Mouse (Mus musculus) liver, adult 2 months (tissue): ENCODE data around the gene Hadh. TPM values are rescaled to one million over a fixed set of nuclear protein-coding genes. Genes with fewer than 3 reads are reported as not detected.

Source experiments
- DNase-seq: peaks from one replicate; pipeline ENCODE4 v3.0.0-alpha.2; 2011; ENCODE audit warnings: low read depth, low spot score; ENCODE audit errors: extremely low read depth
- H3K27ac ChIP-seq: fragments of 200-500 bp; replicated peaks from 2 replicates; pipeline ENCODE4 v1.5.1; 2012; ENCODE audit warnings: low read depth, mild to moderate bottlenecking, control low read depth, inconsistent platforms, low read length; ENCODE audit not compliant: insufficient read depth
- H3K27me3 ChIP-seq: fragments of 200-500 bp; 2 replicates; pipeline ENCODE4 v1.6.1; 2012; ENCODE audit warnings: mild to moderate bottlenecking, moderate library complexity, low read length, inconsistent platforms; ENCODE audit not compliant: control insufficient read depth, insufficient read depth
- H3K36me3 ChIP-seq: fragments of 200-500 bp; 2 replicates; pipeline ENCODE4 v1.6.1; 2012; ENCODE audit warnings: low read length, inconsistent platforms; ENCODE audit not compliant: control insufficient read depth, insufficient read depth
- H3K4me1 ChIP-seq: fragments of 200-500 bp; 2 replicates; pipeline ENCODE4 v1.6.1; 2011; ENCODE audit warnings: low read length; ENCODE audit not compliant: control insufficient read depth, insufficient read depth
- H3K4me3 ChIP-seq: fragments of 200-500 bp; 2 replicates; pipeline ENCODE4 v1.5.1; 2011; ENCODE audit warnings: low read depth, mild to moderate bottlenecking, control low read depth, low read length, moderate library complexity; ENCODE audit not compliant: insufficient read depth
- H3K79me2 ChIP-seq: fragments of 200-500 bp; 2 replicates; pipeline ENCODE4 v1.6.1; 2012; ENCODE audit warnings: inconsistent platforms, mild to moderate bottlenecking, low read length, moderate library complexity; ENCODE audit not compliant: control insufficient read depth, insufficient read depth
- H3K9ac ChIP-seq: fragments of 200-500 bp; 2 replicates; pipeline ENCODE4 v1.6.1; 2012; ENCODE audit warnings: low read depth, mild to moderate bottlenecking, control low read depth, inconsistent platforms, low read length
- CTCF ChIP-seq: fragments of 200-500 bp; IDR thresholded peaks from 2 replicates; pipeline ENCODE4 v1.5.1; 2011; ENCODE audit warnings: low read depth, low read length, control low read depth
- POLR2A ChIP-seq: fragments of 200-500 bp; IDR thresholded peaks from 2 replicates; pipeline ENCODE4 v1.6.1; 2011; ENCODE audit warnings: low read length, control low read depth; ENCODE audit not compliant: insufficient read depth; ENCODE audit errors: extremely low read depth
- WGBS: fragments of 180-500 bp; shearing (Covaris S2); methylation state at CpG from one replicate; pipeline ENCODE4 v1.1.7; 2018; 5-methylcytosine and 5-hydroxymethylcytosine counted together
- polyA plus RNA-seq: library from polyadenylated mRNA; depleted of rRNA; stranded (reverse); fragments of >200 nt; gene quantifications from 2 replicates; pipeline ENCODE4 v1.2.3, GENCODE M21; 2012
- total RNA-seq: library from RNA; depleted of rRNA; stranded (reverse); fragments of >200 nt; gene quantifications from 2 replicates; pipeline ENCODE4 v1.2.3, GENCODE M21; 2014

Hadh gene
- total and polyA plus RNA-seq, 2 experiments, result 302 to 366 TPM

DNA sequence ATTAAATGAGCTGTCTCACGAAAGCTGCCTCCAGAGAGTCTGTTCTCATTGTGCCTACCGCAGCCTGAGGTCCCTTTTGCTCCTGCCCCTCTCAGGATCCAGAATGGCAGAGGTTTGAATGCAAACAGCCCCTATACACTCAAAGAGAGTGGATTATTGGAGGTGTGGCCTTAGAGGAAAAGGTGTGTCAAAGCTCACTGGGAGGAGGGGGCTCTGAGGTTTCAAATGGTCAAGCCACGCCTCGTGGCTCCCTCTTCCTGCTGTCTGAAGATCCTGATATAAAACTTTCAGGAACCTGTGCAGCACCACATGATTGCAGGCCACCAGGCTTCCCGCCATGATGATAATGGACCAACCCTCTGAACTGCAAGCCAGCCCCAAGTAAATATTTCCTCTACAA, 24.1 kb downstream of the Hadh start:
- peaks cover 23% of the 10 kb centered on the region; the same call in 1 of the 2 replicates for H3K36me3 ChIP-seq
- peaks cover 21% of the 10 kb centered on the region; the same call in 1 of the 2 replicates for H3K79me2 ChIP-seq
- no peak overlapping the region for H3K9ac ChIP-seq
- DNase-seq, result no peak
- 77% methylated on average over 5 of the region's 5 CpGs for WGBS
- no peak overlapping the region for H3K27ac ChIP-seq
- H3K4me1 ChIP-seq, result peaks cover 21% of the 10 kb centered on the region
- no peak overlapping the region for H3K4me3 ChIP-seq
- no peak for TF ChIP-seq CTCF
- TF ChIP-seq POLR2A, result no peak
- no peaks in the 10 kb centered on the region for H3K27me3 ChIP-seq

DNA sequence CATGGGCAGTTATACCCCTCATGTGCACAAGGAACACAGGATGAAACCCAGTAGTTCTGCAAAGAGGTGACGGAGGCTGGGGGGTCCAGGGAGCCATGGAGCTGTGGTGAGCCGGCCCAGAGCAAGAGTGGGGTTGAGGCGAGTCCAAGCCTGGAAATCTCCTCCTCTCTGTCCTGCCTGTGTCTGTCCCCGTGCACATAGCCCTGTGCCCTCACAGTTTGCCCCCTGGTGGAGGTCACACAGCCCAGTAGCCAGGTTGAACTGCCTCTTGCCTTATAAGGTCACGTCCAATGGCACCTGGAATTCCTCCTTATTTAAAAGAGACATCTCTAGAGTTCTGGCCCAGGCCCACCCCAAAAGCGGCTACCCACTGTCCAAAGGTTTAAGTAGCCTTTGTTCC, 24.5 kb downstream of the Hadh start:
- H3K79me2 ChIP-seq, result peaks cover 18% of the 10 kb centered on the region; the same call in 1 of the 2 replicates
- H3K9ac ChIP-seq, result no peak overlapping the region
- no peak overlapping the region; the same call in 1 of the 2 replicates for H3K27ac ChIP-seq
- 52% methylated on average over 6 of the region's 6 CpGs for WGBS
- peaks cover 21% of the 10 kb centered on the region for H3K4me1 ChIP-seq
- no peak overlapping the region for H3K4me3 ChIP-seq
- TF ChIP-seq POLR2A (no peak), CTCF (peak; percentile 51)
- peaks cover 23% of the 10 kb centered on the region; the same call in 1 of the 2 replicates for H3K36me3 ChIP-seq
- H3K27me3 ChIP-seq, result no peaks in the 10 kb centered on the region
- DNase-seq, result peak; percentile 72

GRCm38 (mm10) chr3:131246579-131247046, 25.3 kb downstream of the Hadh start:
- peaks cover 29% of the 10 kb centered on the region for H3K36me3 ChIP-seq
- DNase-seq, result peak; percentile 94
- peak overlapping the region; percentile 89 for H3K27ac ChIP-seq

DNA sequence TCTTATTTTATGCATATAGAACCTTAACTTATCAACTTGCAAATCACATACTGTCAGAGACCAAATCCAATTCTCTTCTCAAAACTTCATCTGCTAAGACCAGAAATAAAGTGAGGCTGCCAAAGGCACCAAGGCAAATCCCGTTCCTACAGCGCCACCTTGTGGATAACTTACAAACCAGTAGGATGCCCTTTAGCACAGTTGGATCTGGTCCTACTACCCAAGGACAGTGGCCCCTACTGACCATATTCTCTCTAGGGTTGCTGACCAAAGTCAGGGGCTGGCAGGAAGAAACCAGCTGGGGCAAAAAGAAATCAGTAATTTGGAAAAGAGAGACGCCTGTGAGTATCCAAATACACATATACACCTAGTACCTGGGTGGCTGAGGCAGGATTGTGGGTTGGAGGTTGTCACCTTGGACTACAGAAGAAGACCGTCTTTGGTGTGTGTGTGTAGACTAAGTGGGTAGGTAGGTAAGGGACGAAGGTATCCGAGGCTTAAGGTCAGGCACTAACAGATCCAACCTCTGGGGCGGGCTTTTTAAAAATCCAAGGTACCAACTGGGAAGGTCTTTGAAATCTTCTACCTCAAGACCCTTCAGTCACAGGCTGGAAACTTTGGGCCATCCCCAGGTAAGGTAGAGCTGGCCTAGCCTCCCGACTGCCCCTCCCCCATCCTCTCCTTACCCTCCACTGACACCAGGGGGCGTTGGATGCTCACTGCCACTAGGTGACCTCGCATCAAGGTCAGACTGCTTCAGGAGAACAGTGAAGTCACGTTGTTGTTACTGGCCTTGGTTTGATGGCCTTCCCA, 25.9 kb downstream of the Hadh start:
- peaks cover 21% of the 10 kb centered on the region for H3K4me1 ChIP-seq
- peak overlapping the region; percentile 89 for H3K27ac ChIP-seq
- WGBS, result 28% methylated on average over 11 of the region's 11 CpGs
- DNase-seq, result peak; percentile 79
- H3K36me3 ChIP-seq, result peaks cover 32% of the 10 kb centered on the region
- H3K9ac ChIP-seq, result no peak overlapping the region
- TF ChIP-seq POLR2A, result no peak
- peak; percentile 89 for TF ChIP-seq CTCF
- peaks cover 6% of the 10 kb centered on the region; the same call in 1 of the 2 replicates for H3K79me2 ChIP-seq
- no peaks in the 10 kb centered on the region for H3K27me3 ChIP-seq
- H3K4me3 ChIP-seq, result no peak overlapping the region

More at GRCm38 (mm10) chr3:131246579-131247046, 25.3 kb downstream of the Hadh start:
- Histone ChIP-seq H3K79me2 (peaks cover 11% of the 10 kb centered on the region; the same call in 1 of the 2 replicates), H3K4me1 (peaks cover 21% of the 10 kb centered on the region), H3K27me3 (no peaks in the 10 kb centered on the region), H3K9ac (no peak overlapping the region; the same call in 1 of the 2 replicates), H3K4me3 (no peak overlapping the region)
- TF ChIP-seq CTCF (no peak), POLR2A (no peak)
- WGBS, result 36% methylated on average over 8 of the region's 8 CpGs

- H3K27ac ChIP-seq, result no peak overlapping the region
- no peaks in the 10 kb centered on the region for H3K79me2 ChIP-seq
- WGBS, result 76% methylated on average over 19 of the region's 19 CpGs
- TF ChIP-seq CTCF, result peak; percentile 84
- no peak for TF ChIP-seq POLR2A
- no peaks in the 10 kb centered on the region for H3K27me3 ChIP-seq
- H3K4me3 ChIP-seq, result no peak overlapping the region
- H3K4me1 ChIP-seq, result no peaks in the 10 kb centered on the region
- no peak overlapping the region for H3K9ac ChIP-seq
- DNase-seq, result peak; percentile 47
- peaks cover 41% of the 10 kb centered on the region for H3K36me3 ChIP-seq
Observed at GRCm38 (mm10) chr3:131237785-131238633, 33.9 kb downstream of the Hadh start.
